Mouse (Mus musculus) liver, embryonic 14.5 days (tissue): ENCODE results near the gene Mrpl54. TPM values are rescaled to one million over a fixed set of nuclear protein-coding genes. Genes with fewer than 3 reads are reported as not detected.

Experiments used
- ATAC-seq: fragments of 200-750 bp; cut with Nextera tagmentation; 2 replicates; pipeline ENCODE4 v1.8.0; 2017; ENCODE audit warnings: moderate number of reproducible peaks, mild to moderate bottlenecking, moderate library complexity; ENCODE audit not compliant: insufficient read depth
- DNase-seq, 3 experiments: peaks; one replicate each; pipeline ENCODE4 v3.0.0-alpha.2; 2012 to 2013; ENCODE audit warnings: low read depth in 3 of 3, low spot score in 3 of 3
- H3K27ac ChIP-seq: fragments of 300-500 bp; sonication (generic); 2 replicates; pipeline ENCODE4 v1.5.1; 2014; ENCODE audit warnings: moderate library complexity, mild to moderate bottlenecking, control low read depth, inconsistent platforms
- H3K27me3 ChIP-seq: fragments of 300-500 bp; sonication (generic); 2 replicates; pipeline ENCODE4 v1.6.1; 2014; ENCODE audit warnings: mild to moderate bottlenecking, low read length, moderate library complexity; ENCODE audit not compliant: control insufficient read depth, insufficient read depth
- H3K36me3 ChIP-seq: fragments of 300-500 bp; sonication (generic); replicated peaks from 2 replicates; pipeline ENCODE4 v1.6.1; 2014; ENCODE audit warnings: low read depth; ENCODE audit not compliant: control insufficient read depth, insufficient read depth
- H3K4me1 ChIP-seq, 2 experiments: fragments of 200-500 bp in 1 of 2; fragments of 300-500 bp in 1 of 2; sonication (generic) in 1 of 2; replicated peaks; 2 replicates each; pipeline ENCODE4 v1.6.1; 2012 to 2014; ENCODE audit warnings: antibody characterized with exemption in 1 of 2, inconsistent platforms in 1 of 2, low read length in 1 of 2; ENCODE audit not compliant: control insufficient read depth in 2 of 2, insufficient read depth in 2 of 2
- H3K4me2 ChIP-seq: fragments of 300-500 bp; sonication (generic); 2 replicates; pipeline ENCODE4 v1.6.1; 2014; ENCODE audit warnings: low read depth, mild to moderate bottlenecking, control low read depth, moderate library complexity
- H3K4me3 ChIP-seq, 2 experiments: fragments of 200-500 bp in 1 of 2; fragments of 300-500 bp in 1 of 2; sonication (generic) in 1 of 2; 2 replicates each; pipeline ENCODE4 v1.5.1; 2012 to 2014; ENCODE audit warnings: low read depth in 2 of 2, low read length in 2 of 2, mild to moderate bottlenecking in 2 of 2, control low read depth in 1 of 2, inconsistent platforms in 1 of 2, moderate library complexity in 1 of 2; ENCODE audit not compliant: insufficient read depth in 1 of 2
- H3K9ac ChIP-seq: fragments of 300-500 bp; sonication (generic); replicated peaks from 2 replicates; pipeline ENCODE4 v1.6.1; 2014; ENCODE audit warnings: mild to moderate bottlenecking, control low read depth, moderate library complexity
- H3K9me3 ChIP-seq: fragments of 300-500 bp; sonication (generic); 2 replicates; pipeline ENCODE4 v1.6.1; 2016; ENCODE audit warnings: low read length, mixed read lengths; ENCODE audit not compliant: control insufficient read depth
- CTCF ChIP-seq: IDR thresholded peaks from 2 replicates; pipeline ENCODE4 v1.5.1; 2016; ENCODE audit warnings: antibody characterized with exemption, low read depth, control low read depth
- EP300 ChIP-seq: IDR thresholded peaks from 2 replicates; pipeline ENCODE4 v1.6.1; 2016; ENCODE audit warnings: antibody characterized with exemption, low read depth
- WGBS: fragments of 180-500 bp; shearing (Covaris S2); extraction: QIAGEN DNeasy Blood & Tissue Kit; methylation state at CpG from one replicate; pipeline ENCODE4 v1.1.7; 2014; ENCODE audit not compliant: insufficient replicate concordance; 5-methylcytosine and 5-hydroxymethylcytosine counted together
- microRNA-seq: library from miRNA; unstranded; fragments of <30 nt; microRNA quantifications from one replicate; pipeline ENCODE4, GENCODE M21; 2016
- polyA plus RNA-seq, 2 experiments: library from polyadenylated mRNA; depleted of rRNA in 1 of 2; stranded (reverse) in 1 of 2; unstranded in 1 of 2; fragments of >200 nt; fragmentation: Nextera tagmentation in 1 of 2; extraction: Ambion mirVana in 1 of 2; gene quantifications; 2 replicates each; pipeline versions ENCODE4 v1.2.1 to v1.2.3; 2012 to 2014

Gene Mrpl54
- polyA plus RNA-seq, 2 experiments, result 49.9 to 113 TPM

- ATAC-seq, result no peak
- H3K27me3 ChIP-seq, result no peaks in the 10 kb centered on the region
- H3K4me1 ChIP-seq, result no peaks in the 10 kb centered on the region; a peak in 1 of 4 replicates
- H3K4me2 ChIP-seq, result no peak overlapping the region
- TF ChIP-seq CTCF (no peak), EP300 (no peak)
- WGBS, result 68% methylated on average over 6 of the region's 6 CpGs
- H3K36me3 ChIP-seq, result no peaks in the 10 kb centered on the region
- DNase-seq, result no peak
- no peak overlapping the region for H3K4me3 ChIP-seq
- H3K9ac ChIP-seq, result no peak overlapping the region
- no peak overlapping the region for H3K27ac ChIP-seq
- H3K9me3 ChIP-seq, result no peaks in the 10 kb centered on the region
These were observed 49.9 kb downstream of the Mrpl54 start for GRCm38 (mm10) chr10:81216810-81217209.

DNA sequence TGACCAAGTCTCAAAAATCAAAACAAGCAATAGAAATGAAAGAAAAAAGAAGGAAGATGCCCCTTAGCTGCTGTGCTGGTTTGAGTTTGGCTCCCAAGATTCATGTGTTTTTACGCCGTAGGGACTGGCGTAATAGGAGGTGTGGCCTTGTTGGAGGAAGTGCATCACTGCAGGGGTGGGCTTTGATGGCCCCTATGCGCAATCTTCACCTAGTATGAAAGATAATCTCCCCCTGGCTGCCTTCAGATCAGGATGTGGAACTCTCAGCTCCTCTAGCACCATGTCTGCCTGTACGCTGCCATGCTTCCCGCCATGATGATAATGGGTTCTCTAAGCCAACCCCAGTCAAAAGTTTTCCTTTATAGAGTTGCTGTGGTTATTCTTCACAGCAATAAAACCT is 50.5 kb downstream of the Mrpl54 start:
- no peak for DNase-seq
- no peak overlapping the region for H3K9ac ChIP-seq
- H3K27me3 ChIP-seq, result no peaks in the 10 kb centered on the region
- no peak overlapping the region for H3K4me2 ChIP-seq
- WGBS, result 65% methylated on average over 6 of the region's 6 CpGs
- no peak for ATAC-seq
- TF ChIP-seq EP300 (no peak), CTCF (no peak)
- H3K4me3 ChIP-seq, result no peak overlapping the region
- H3K27ac ChIP-seq, result no peak overlapping the region
- H3K9me3 ChIP-seq, result no peaks in the 10 kb centered on the region
- no peaks in the 10 kb centered on the region for H3K4me1 ChIP-seq
- H3K36me3 ChIP-seq, result no peaks in the 10 kb centered on the region

Small RNAs within 50 kb of the gene (microRNA-seq; reads per million reads assigned to microRNA genes)
- gene Mir3057, result 8.5 reads per million, percentile 17 among the genes with 10 or more reads in this experiment

Other genes with a start within 250 kb of the Mrpl54 start
Only the 30 nearest of the 33 such genes appear.
- gene Sgta, start 206.8 kb downstream of the Mrpl54 start, polyA plus RNA-seq (2012; rRNA removed), result 38.4 and 43.6 TPM in 2 replicates
- 43.8 and 48.0 TPM in 2 replicates for gene Sgta, start 206.8 kb downstream of the Mrpl54 start, polyA plus RNA-seq (2014; fragmentation: Nextera tagmentation; extraction: Ambion mirVana)
- gene Thop1, start 196.9 kb downstream of the Mrpl54 start, polyA plus RNA-seq (2012; rRNA removed), result 20.5 and 21.7 TPM in 2 replicates
- gene Thop1, start 196.9 kb downstream of the Mrpl54 start, polyA plus RNA-seq (2014; fragmentation: Nextera tagmentation; extraction: Ambion mirVana), result 15.0 and 17.7 TPM in 2 replicates
- 10.9 and 11.0 TPM in 2 replicates for gene Creb3l3, start 168.1 kb downstream of the Mrpl54 start, polyA plus RNA-seq (2012; rRNA removed)
- 16.8 and 20.1 TPM in 2 replicates for gene Creb3l3, start 168.1 kb downstream of the Mrpl54 start, polyA plus RNA-seq (2014; fragmentation: Nextera tagmentation; extraction: Ambion mirVana)
- 56.0 and 60.3 TPM in 2 replicates for gene Map2k2, start 161.0 kb downstream of the Mrpl54 start, polyA plus RNA-seq (2012; rRNA removed)
- gene Map2k2, start 161.0 kb downstream of the Mrpl54 start, polyA plus RNA-seq (2014; fragmentation: Nextera tagmentation; extraction: Ambion mirVana), result 90.0 and 98.9 TPM in 2 replicates
- gene Zbtb7a, start 131.7 kb downstream of the Mrpl54 start, polyA plus RNA-seq (2012; rRNA removed), result 15.2 and 16.3 TPM in 2 replicates
- gene Zbtb7a, start 131.7 kb downstream of the Mrpl54 start, polyA plus RNA-seq (2014; fragmentation: Nextera tagmentation; extraction: Ambion mirVana), result 25.1 and 30.8 TPM in 2 replicates
- gene Pias4, start 99.0 kb downstream of the Mrpl54 start, polyA plus RNA-seq (2012; rRNA removed), result 11.2 and 13.2 TPM in 2 replicates
- 14.9 and 19.0 TPM in 2 replicates for gene Pias4, start 99.0 kb downstream of the Mrpl54 start, polyA plus RNA-seq (2014; fragmentation: Nextera tagmentation; extraction: Ambion mirVana)
- gene Eef2, start 90.3 kb downstream of the Mrpl54 start, polyA plus RNA-seq (2012; rRNA removed), result 476 and 570 TPM in 2 replicates
- gene Eef2, start 90.3 kb downstream of the Mrpl54 start, polyA plus RNA-seq (2014; fragmentation: Nextera tagmentation; extraction: Ambion mirVana), result 233 and 270 TPM in 2 replicates
- 16.6 and 17.6 TPM in 2 replicates for gene Dapk3, start 83.9 kb downstream of the Mrpl54 start, polyA plus RNA-seq (2012; rRNA removed)
- 13.0 and 16.5 TPM in 2 replicates for gene Dapk3, start 83.9 kb downstream of the Mrpl54 start, polyA plus RNA-seq (2014; fragmentation: Nextera tagmentation; extraction: Ambion mirVana)
- gene 4930442H23Rik, start 83.1 kb downstream of the Mrpl54 start, polyA plus RNA-seq (2012; rRNA removed), result not detected in 2 replicates
- not detected in 2 replicates for gene 4930442H23Rik, start 83.1 kb downstream of the Mrpl54 start, polyA plus RNA-seq (2014; fragmentation: Nextera tagmentation; extraction: Ambion mirVana)
- not detected in 2 replicates for gene Nmrk2, start 64.9 kb downstream of the Mrpl54 start, polyA plus RNA-seq (2012; rRNA removed)
- not detected in 2 replicates for gene Nmrk2, start 64.9 kb downstream of the Mrpl54 start, polyA plus RNA-seq (2014; fragmentation: Nextera tagmentation; extraction: Ambion mirVana)
- 0.01 and 0.14 TPM in 2 replicates for gene Atcay, start 36.1 kb downstream of the Mrpl54 start, polyA plus RNA-seq (2012; rRNA removed)
- not detected in 2 replicates for gene Atcay, start 36.1 kb downstream of the Mrpl54 start, polyA plus RNA-seq (2014; fragmentation: Nextera tagmentation; extraction: Ambion mirVana)
- gene Zfr2, start 33.8 kb downstream of the Mrpl54 start, polyA plus RNA-seq (2012; rRNA removed), result 0.39 and 0.46 TPM in 2 replicates
- gene Zfr2, start 33.8 kb downstream of the Mrpl54 start, polyA plus RNA-seq (2014; fragmentation: Nextera tagmentation; extraction: Ambion mirVana), result 0.21 and 0.38 TPM in 2 replicates
- gene Matk, start 14.0 kb downstream of the Mrpl54 start, polyA plus RNA-seq (2012; rRNA removed), result 0.74 and 1.1 TPM in 2 replicates
- 1.3 and 1.6 TPM in 2 replicates for gene Matk, start 14.0 kb downstream of the Mrpl54 start, polyA plus RNA-seq (2014; fragmentation: Nextera tagmentation; extraction: Ambion mirVana)
- 14.3 and 14.6 TPM in 2 replicates for gene Apba3, start within 50 bp of the Mrpl54 start, polyA plus RNA-seq (2012; rRNA removed)
- 15.7 and 16.1 TPM in 2 replicates for gene Apba3, start within 50 bp of the Mrpl54 start, polyA plus RNA-seq (2014; fragmentation: Nextera tagmentation; extraction: Ambion mirVana)
- 0.38 and 0.40 TPM in 2 replicates for gene Tjp3, start 24.6 kb upstream of the Mrpl54 start, polyA plus RNA-seq (2012; rRNA removed)
- 0.20 and 0.37 TPM in 2 replicates for gene Tjp3, start 24.6 kb upstream of the Mrpl54 start, polyA plus RNA-seq (2014; fragmentation: Nextera tagmentation; extraction: Ambion mirVana)
- gene Pip5k1c, start 26.0 kb upstream of the Mrpl54 start, polyA plus RNA-seq (2012; rRNA removed), result 12.8 and 13.1 TPM in 2 replicates
- 10.5 and 12.5 TPM in 2 replicates for gene Pip5k1c, start 26.0 kb upstream of the Mrpl54 start, polyA plus RNA-seq (2014; fragmentation: Nextera tagmentation; extraction: Ambion mirVana)
- gene Cactin, start 54.2 kb upstream of the Mrpl54 start, polyA plus RNA-seq (2012; rRNA removed), result 20.8 and 24.3 TPM in 2 replicates
- gene Cactin, start 54.2 kb upstream of the Mrpl54 start, polyA plus RNA-seq (2014; fragmentation: Nextera tagmentation; extraction: Ambion mirVana), result 12.1 and 16.6 TPM in 2 replicates
- gene Tbxa2r, start 61.8 kb upstream of the Mrpl54 start, polyA plus RNA-seq (2012; rRNA removed), result 2.4 and 3.1 TPM in 2 replicates
- gene Tbxa2r, start 61.8 kb upstream of the Mrpl54 start, polyA plus RNA-seq (2014; fragmentation: Nextera tagmentation; extraction: Ambion mirVana), result 1.9 and 3.3 TPM in 2 replicates
- gene Gipc3, start 76.3 kb upstream of the Mrpl54 start, polyA plus RNA-seq (2012; rRNA removed), result 0.01 TPM in 2 replicates
- gene Gipc3, start 76.3 kb upstream of the Mrpl54 start, polyA plus RNA-seq (2014; fragmentation: Nextera tagmentation; extraction: Ambion mirVana), result not detected in 2 replicates
- gene Hmg20b, start 83.5 kb upstream of the Mrpl54 start, polyA plus RNA-seq (2012; rRNA removed), result 20.6 and 24.9 TPM in 2 replicates
- gene Hmg20b, start 83.5 kb upstream of the Mrpl54 start, polyA plus RNA-seq (2014; fragmentation: Nextera tagmentation; extraction: Ambion mirVana), result 20.3 and 23.7 TPM in 2 replicates
- gene Mfsd12, start 90.6 kb upstream of the Mrpl54 start, polyA plus RNA-seq (2012; rRNA removed), result 8.4 and 9.3 TPM in 2 replicates
- gene Mfsd12, start 90.6 kb upstream of the Mrpl54 start, polyA plus RNA-seq (2014; fragmentation: Nextera tagmentation; extraction: Ambion mirVana), result 6.1 and 8.3 TPM in 2 replicates
- gene 4930404N11Rik, start 98.9 kb upstream of the Mrpl54 start, polyA plus RNA-seq (2012; rRNA removed), result 0.55 and 0.78 TPM in 2 replicates
- 0.44 and 0.60 TPM in 2 replicates for gene 4930404N11Rik, start 98.9 kb upstream of the Mrpl54 start, polyA plus RNA-seq (2014; fragmentation: Nextera tagmentation; extraction: Ambion mirVana)
- gene Fzr1, start 111.6 kb upstream of the Mrpl54 start, polyA plus RNA-seq (2012; rRNA removed), result 73.1 and 86.2 TPM in 2 replicates
- 80.5 and 85.2 TPM in 2 replicates for gene Fzr1, start 111.6 kb upstream of the Mrpl54 start, polyA plus RNA-seq (2014; fragmentation: Nextera tagmentation; extraction: Ambion mirVana)
- gene Dohh, start 117.5 kb upstream of the Mrpl54 start, polyA plus RNA-seq (2012; rRNA removed), result 29.8 and 32.2 TPM in 2 replicates
- gene Dohh, start 117.5 kb upstream of the Mrpl54 start, polyA plus RNA-seq (2014; fragmentation: Nextera tagmentation; extraction: Ambion mirVana), result 35.0 and 39.7 TPM in 2 replicates
- gene Gm48551, start 117.5 kb upstream of the Mrpl54 start, polyA plus RNA-seq (2012; rRNA removed), result 1.0 and 1.7 TPM in 2 replicates
- 0.37 and 0.47 TPM in 2 replicates for gene Gm48551, start 117.5 kb upstream of the Mrpl54 start, polyA plus RNA-seq (2014; fragmentation: Nextera tagmentation; extraction: Ambion mirVana)
- gene Gm48552, start 122.1 kb upstream of the Mrpl54 start, polyA plus RNA-seq (2012; rRNA removed), result 0.78 and 0.90 TPM in 2 replicates
- gene Gm48552, start 122.1 kb upstream of the Mrpl54 start, polyA plus RNA-seq (2014; fragmentation: Nextera tagmentation; extraction: Ambion mirVana), result 0.21 and 0.36 TPM in 2 replicates
- gene Smim24, start 126.1 kb upstream of the Mrpl54 start, polyA plus RNA-seq (2012; rRNA removed), result 1.6 and 1.9 TPM in 2 replicates
- 1.7 and 1.8 TPM in 2 replicates for gene Smim24, start 126.1 kb upstream of the Mrpl54 start, polyA plus RNA-seq (2014; fragmentation: Nextera tagmentation; extraction: Ambion mirVana)
- gene Nfic, start 188.7 kb upstream of the Mrpl54 start, polyA plus RNA-seq (2012; rRNA removed), result 1.2 and 1.3 TPM in 2 replicates
- gene Nfic, start 188.7 kb upstream of the Mrpl54 start, polyA plus RNA-seq (2014; fragmentation: Nextera tagmentation; extraction: Ambion mirVana), result 4.6 and 7.3 TPM in 2 replicates
- gene Celf5, start 215.8 kb upstream of the Mrpl54 start, polyA plus RNA-seq (2012; rRNA removed), result 0.02 and 0.32 TPM in 2 replicates
- gene Celf5, start 215.8 kb upstream of the Mrpl54 start, polyA plus RNA-seq (2014; fragmentation: Nextera tagmentation; extraction: Ambion mirVana), result not detected in 2 replicates
- gene Ncln, start 229.5 kb upstream of the Mrpl54 start, polyA plus RNA-seq (2012; rRNA removed), result 55.7 and 71.3 TPM in 2 replicates
- gene Ncln, start 229.5 kb upstream of the Mrpl54 start, polyA plus RNA-seq (2014; fragmentation: Nextera tagmentation; extraction: Ambion mirVana), result 23.7 and 29.4 TPM in 2 replicates